Mouse (Mus musculus): ENCODE measurements around the gene Rimkla.

Gene Rimkla

DNA sequence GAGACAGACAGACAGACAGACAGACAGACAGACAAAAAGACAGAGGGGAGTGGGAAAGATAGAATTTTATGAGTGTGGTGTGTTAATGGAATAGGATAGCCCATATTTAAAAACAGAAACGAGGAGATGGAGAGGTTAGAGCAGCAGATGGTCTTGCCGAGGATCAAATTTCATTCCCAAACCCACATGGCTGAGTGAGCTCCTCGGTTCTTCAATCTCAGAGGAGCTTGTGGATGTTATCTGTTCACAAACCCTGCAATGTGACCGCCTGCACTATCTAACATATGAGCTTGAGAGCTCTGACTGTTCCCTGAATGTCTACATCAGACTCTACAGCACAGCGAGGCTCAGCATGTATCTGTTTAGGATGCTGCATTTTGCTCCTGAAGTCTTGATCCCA is 19.3 kb downstream of the Rimkla start:
- in situ Hi-C loops (cut with MboI; ENCODE audit: unreplicated experiment in 2 of 2), result no loop called here

GRCm38 (mm10) chr4:119472545-119472944 is 19.9 kb downstream of the Rimkla start:
- in situ Hi-C loops (cut with MboI; ENCODE audit: unreplicated experiment in 2 of 2), result no loop called here

DNA sequence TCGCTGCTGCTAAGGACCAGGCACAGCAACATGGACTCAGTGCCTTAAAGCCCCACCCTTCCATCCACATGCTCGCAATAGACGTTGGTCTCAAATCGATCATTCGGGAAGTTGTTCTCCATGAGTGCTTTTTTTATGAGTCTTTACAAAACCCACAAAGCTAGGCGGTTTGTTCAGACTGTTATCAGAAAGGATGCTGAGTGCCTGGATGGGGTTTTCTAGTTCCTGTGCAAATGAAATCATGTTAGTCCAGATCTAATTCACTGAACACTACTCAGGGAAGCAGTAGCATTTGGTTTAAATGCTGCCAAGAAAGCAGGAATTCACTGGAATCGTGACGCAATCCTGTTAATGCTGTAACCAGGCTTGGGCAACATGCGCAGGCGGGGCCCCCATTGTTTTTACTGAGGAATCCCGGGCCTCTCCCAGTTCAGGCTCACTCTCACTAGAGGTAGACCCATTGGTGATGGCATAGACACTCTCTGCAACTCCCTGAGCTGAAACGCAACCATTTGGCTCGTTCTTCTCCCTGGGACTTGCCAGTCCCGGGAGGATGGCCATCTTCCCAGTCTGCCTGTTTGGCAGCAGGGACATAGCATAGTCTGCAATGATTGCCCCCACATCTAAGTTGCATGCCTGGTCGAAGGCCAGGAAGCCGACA is 24.6 kb downstream of the Rimkla start:
- in situ Hi-C loops (cut with MboI; ENCODE audit: unreplicated experiment in 2 of 2), result no loop called here

- in situ Hi-C loops (cut with MboI; ENCODE audit: unreplicated experiment in 2 of 2), result no loop called here
These were observed 26.6 kb downstream of the Rimkla start for GRCm38 (mm10) chr4:119465841-119466240.

DNA sequence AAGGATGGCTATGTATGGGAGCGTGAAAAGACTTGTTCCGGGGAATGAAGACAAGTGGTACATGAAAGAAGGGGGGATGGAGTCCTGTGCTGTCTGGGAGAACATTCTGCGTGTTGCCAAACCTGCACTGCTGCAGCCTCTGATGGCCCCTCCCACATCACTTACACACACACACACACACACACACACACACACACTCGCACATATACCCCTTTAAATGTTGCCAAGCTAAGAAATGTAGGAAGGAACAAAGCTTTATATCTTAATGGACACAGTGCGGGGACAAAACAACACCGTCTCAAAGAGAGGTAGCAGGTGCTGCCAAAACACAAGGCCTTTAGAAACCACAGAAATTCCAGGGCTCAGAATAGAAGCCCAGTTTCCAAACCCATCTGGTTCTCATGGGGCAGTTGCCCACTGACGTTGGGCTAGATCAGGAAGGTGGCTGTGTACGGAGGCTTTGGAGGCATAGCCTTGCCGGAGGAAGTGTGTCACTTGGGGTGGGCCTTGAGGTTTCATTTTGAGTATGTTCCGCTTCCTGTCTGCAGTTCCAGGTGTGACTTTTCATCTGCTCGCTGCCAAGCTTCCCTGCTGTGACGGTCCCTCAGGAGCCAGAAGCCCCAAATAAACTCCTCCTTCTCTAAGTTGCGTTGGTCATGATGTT is 28.5 kb downstream of the Rimkla start:
- in situ Hi-C loops (cut with MboI; ENCODE audit: unreplicated experiment in 2 of 2), result no loop called here

DNA sequence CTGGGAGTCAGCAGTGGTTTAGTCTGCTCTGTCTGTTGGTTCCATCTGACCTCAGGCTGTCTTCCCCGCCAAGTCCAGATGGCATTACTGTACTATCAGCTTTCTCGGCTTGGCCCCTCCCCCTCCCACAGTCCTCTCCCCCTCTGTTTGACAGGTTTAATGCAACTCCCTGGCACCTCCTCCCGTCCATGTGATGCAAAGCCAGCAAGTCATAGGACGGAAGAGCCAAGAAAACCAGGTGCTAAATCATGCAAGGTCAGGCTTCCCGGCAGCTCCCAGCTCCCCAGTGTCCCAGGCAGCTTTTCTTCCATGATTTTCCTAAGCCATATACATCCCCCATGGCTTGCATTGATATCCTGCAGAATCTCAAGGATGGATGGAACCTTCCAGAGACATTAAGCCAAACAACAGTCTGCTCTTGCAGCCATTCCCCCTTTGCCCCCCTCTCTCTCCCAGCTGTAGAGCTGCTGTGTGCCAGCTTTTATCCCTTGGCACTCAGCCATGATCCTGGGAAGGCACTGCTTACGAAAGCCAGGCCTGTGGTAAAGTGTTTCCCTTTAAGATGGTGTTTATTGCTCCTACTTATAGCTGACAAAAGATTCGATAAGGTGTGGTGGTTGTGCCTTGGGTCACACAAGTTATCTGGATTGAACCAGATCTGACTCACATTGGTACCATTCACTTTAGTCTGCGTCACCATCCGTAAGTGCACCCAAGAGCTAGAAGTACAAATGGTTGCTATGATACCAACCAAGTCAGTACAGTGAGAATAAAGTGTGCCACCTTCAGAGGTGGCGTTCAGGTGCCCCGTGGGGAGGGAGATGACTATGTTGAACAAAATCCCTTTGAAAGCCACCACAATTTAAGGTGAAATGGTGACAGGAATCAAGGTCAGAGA is 29.3 kb downstream of the Rimkla start:
- in situ Hi-C loops (cut with MboI; ENCODE audit: unreplicated experiment in 2 of 2), result no loop called here

- in situ Hi-C loops (cut with MboI; ENCODE audit: unreplicated experiment in 2 of 2), result no loop called here
These were observed 30.0 kb downstream of the Rimkla start for GRCm38 (mm10) chr4:119462457-119462856.

DNA sequence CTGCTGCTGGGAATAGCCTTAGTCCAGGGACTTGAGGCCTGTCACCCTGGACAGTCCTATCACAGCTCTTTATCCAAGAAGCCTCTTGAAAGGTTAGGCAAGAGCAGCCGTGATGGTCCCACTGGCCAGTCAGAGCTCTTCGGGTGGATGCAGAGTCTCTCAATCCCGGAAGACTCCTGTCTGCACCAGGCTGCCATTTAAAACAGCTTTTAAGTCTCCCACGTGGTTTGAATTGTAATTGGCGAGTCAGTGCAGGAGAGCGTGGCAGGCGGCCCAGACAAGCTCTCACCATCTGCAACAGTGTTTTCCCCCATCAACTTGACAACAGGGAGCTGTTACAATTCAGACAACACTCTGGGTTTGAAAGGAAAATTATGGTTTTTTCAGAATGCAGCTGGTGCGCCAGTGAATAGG is 31.7 kb downstream of the Rimkla start:
- in situ Hi-C loops (cut with MboI; ENCODE audit: unreplicated experiment in 2 of 2), result no loop called here

GRCm38 (mm10) chr4:119460296-119460695 is 32.1 kb downstream of the Rimkla start:
- in situ Hi-C loops (cut with MboI; ENCODE audit: unreplicated experiment in 2 of 2), result no loop called here

GRCm38 (mm10) chr4:119453533-119453932 is 38.9 kb downstream of the Rimkla start:
- in situ Hi-C loops (cut with MboI; ENCODE audit: unreplicated experiment in 2 of 2), result no loop called here

- in situ Hi-C loops (cut with MboI; ENCODE audit: unreplicated experiment in 2 of 2), result no loop called here
These were observed 39.3 kb downstream of the Rimkla start for GRCm38 (mm10) chr4:119453128-119453527.

DNA sequence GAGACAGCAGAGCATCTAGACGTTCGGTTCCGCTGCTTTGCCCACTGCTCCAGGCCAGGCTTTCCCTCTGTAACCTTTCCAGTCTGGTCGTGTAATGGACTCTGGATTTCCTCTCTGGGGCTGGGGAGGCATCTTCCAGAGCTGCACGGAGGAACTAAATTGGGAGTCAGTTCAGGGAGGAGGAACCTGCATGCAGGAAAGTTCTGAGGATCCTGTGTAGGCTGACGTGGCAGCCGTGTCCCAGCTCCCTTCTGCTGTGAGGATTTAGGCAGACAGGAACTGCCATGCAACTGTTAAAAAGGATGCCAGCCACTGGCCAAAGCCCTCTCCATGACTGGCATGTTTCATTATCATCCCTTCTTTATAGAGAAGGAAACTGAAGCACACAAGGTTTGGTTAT is 42.0 kb downstream of the Rimkla start:
- in situ Hi-C loops (cut with MboI; ENCODE audit: unreplicated experiment in 2 of 2), result no loop called here

GRCm38 (mm10) chr4:119447786-119448185 is 44.6 kb downstream of the Rimkla start:
- in situ Hi-C loops (cut with MboI; ENCODE audit: unreplicated experiment in 2 of 2), result loop anchor here in 1 of 2 experiments (25.0 kb wide), 1 partner anchor 365 kb away; no protein-coding TSS in a partner anchor

DNA sequence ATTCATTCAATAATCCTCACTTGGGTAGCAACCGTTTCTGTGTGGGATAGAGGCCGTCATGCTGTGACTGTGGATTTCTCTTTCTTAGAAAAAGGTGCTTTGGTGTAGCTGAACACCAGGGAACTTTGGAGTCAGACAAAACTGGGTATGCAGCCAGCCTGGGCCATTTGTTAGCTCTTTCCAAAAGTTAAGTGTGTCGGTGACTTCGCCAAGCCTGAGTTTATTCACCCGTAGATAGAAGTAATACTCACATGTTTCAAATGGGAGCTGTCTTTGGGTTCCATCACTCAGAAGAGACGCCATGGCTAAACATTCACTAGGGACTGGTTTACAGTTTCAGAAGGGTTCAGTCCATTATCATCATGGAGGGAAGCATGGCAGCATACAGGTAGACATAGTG is 45.2 kb downstream of the Rimkla start:
- in situ Hi-C loops (cut with MboI; ENCODE audit: unreplicated experiment in 2 of 2), result loop anchor here in 1 of 2 experiments (25.0 kb wide), 1 partner anchor 365 kb away; no protein-coding TSS in a partner anchor

GRCm38 (mm10) chr4:119442539-119442938 is 49.9 kb downstream of the Rimkla start:
- in situ Hi-C loops (cut with MboI; ENCODE audit: unreplicated experiment in 2 of 2), result loop anchor here in 1 of 2 experiments (25.0 kb wide), 1 partner anchor 370 kb away; no protein-coding TSS in a partner anchor

GRCm38 (mm10) chr4:119441836-119442235 is 50.6 kb downstream of the Rimkla start:
- in situ Hi-C loops (cut with MboI; ENCODE audit: unreplicated experiment in 2 of 2), result loop anchor here in 1 of 2 experiments (25.0 kb wide), 1 partner anchor 370 kb away; no protein-coding TSS in a partner anchor

- in situ Hi-C loops (cut with MboI; ENCODE audit: unreplicated experiment in 2 of 2), result loop anchor here in 1 of 2 experiments (5.0 to 25.0 kb wide), 4 partner anchors 189 to 374 kb away; no protein-coding TSS in a partner anchor
These were observed 54.5 kb downstream of the Rimkla start for GRCm38 (mm10) chr4:119437936-119438335.

DNA sequence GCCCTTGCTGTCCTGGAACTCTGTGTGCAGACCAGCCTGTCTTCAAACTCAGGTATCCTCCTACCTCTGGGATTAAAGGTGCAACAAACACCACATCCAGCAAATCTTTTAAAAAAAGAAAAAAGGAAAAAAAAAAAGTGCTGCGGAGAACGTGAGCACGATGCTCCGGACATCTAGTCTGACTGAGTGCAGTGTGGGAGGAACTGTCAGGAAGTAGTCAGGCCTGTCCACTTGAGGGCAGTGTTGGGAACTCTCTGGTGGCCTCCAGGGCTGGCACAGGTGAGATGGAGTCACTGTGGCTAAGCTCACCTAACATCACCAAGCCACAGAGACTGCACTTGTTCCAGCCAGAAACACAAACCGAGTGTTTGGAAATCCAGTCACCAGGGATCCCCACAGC is 61.8 kb downstream of the Rimkla start:
- in situ Hi-C loops (cut with MboI; ENCODE audit: unreplicated experiment in 2 of 2), result loop anchor here in 1 of 2 experiments (10.0 to 25.0 kb wide), 3 partner anchors 186 to 382 kb away; no protein-coding TSS in a partner anchor

DNA sequence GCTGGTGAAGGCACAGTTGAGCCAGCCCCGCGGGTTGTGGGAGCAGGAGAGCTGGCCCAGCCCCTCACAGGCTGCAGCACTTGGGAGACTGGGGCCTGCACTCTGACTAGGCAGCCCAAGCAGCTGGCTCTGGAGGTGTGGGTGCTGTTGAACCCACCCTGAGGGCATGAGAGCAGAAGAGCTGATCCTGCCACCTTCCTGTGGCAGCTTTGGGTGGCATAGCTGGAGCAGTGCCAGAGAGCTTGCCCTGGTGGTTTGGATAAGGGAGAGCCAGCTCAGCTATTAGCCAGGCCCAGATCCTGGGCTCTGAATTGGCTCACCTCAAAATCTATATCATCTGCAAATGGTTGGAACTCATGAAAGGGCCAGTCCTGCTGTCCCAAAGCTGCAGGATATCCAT is 64.7 kb downstream of the Rimkla start:
- in situ Hi-C loops (cut with MboI; ENCODE audit: unreplicated experiment in 2 of 2), result loop anchor here (10.0 to 25.0 kb wide), 2 partner anchors 107 to 385 kb away; partner anchors contain the start of genes Foxj3 (in 2 of the 2) and Frg2f1 (in 2 of the 2)

DNA sequence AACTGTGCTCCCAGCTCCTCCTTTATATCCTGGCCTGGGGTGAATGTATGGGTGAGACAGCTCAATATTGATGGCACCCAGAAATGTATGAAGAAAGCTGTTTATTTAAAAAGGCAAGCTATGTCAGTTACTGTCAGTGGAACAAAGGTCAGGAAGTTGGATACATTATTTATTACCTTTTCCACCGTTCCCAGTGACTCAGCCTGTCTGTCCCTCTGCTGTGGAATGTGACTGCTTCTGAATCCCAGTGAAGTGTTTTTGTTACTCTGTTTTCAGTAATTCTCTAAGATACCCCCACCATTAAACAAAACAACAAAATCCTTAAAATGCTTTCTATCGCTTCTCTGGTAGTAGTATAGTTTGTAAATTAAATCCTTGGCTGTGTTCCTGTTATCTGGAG is 66.8 kb downstream of the Rimkla start:
- in situ Hi-C loops (cut with MboI; ENCODE audit: unreplicated experiment in 2 of 2), result loop anchor here (10.0 to 25.0 kb wide), 2 partner anchors 109 to 387 kb away; partner anchors contain the start of genes Foxj3 (in 2 of the 2) and Frg2f1 (in 2 of the 2)

All from v-Abl transformed pro-B cells (cell line).